Mouse (Mus musculus) intestine, postnatal 0 days (tissue): Measurements from ENCODE around the gene Traf6. TPM values are rescaled to one million over a fixed set of nuclear protein-coding genes. Genes with fewer than 3 reads are reported as not detected.

Source experiments
- ATAC-seq: fragments of 200-750 bp; cut with Nextera tagmentation; 2 replicates; pipeline ENCODE4 v1.8.0; 2017; ENCODE audit warnings: mild to moderate bottlenecking, moderate TSS enrichment, moderate library complexity
- H3K27ac ChIP-seq: fragments of 300-500 bp; sonication (generic); 2 replicates; pipeline ENCODE4 v1.5.1; 2014; ENCODE audit warnings: mild to moderate bottlenecking, low read depth, low read length, moderate library complexity
- H3K27me3 ChIP-seq: fragments of 300-500 bp; sonication (generic); replicated peaks from 2 replicates; pipeline ENCODE4 v1.6.1; 2014; ENCODE audit warnings: low read length, mixed read lengths; ENCODE audit not compliant: control insufficient read depth, insufficient read depth
- H3K36me3 ChIP-seq: fragments of 300-500 bp; sonication (generic); 2 replicates; pipeline ENCODE4 v1.6.1; 2014; ENCODE audit warnings: mild to moderate bottlenecking, moderate library complexity; ENCODE audit not compliant: control insufficient read depth, insufficient read depth
- H3K4me1 ChIP-seq: fragments of 300-500 bp; sonication (generic); replicated peaks from 2 replicates; pipeline ENCODE4 v1.6.1; 2014; ENCODE audit warnings: antibody characterized with exemption, low read length, mixed read lengths; ENCODE audit not compliant: control insufficient read depth, insufficient read depth
- H3K4me2 ChIP-seq: fragments of 300-500 bp; sonication (generic); replicated peaks from 2 replicates; pipeline ENCODE4 v1.6.1; 2014; ENCODE audit warnings: low read depth, mild to moderate bottlenecking, moderate library complexity
- H3K4me3 ChIP-seq: fragments of 300-500 bp; sonication (generic); 2 replicates; pipeline ENCODE4 v1.5.1; 2014; ENCODE audit warnings: low read depth, low read length
- H3K9ac ChIP-seq: fragments of 300-500 bp; sonication (generic); 2 replicates; pipeline ENCODE4 v1.6.1; 2014; ENCODE audit warnings: mild to moderate bottlenecking, low read depth, low read length
- H3K9me3 ChIP-seq: fragments of 300-500 bp; sonication (generic); 2 replicates; pipeline ENCODE4 v1.6.1; 2016; ENCODE audit warnings: mixed run types; ENCODE audit not compliant: control insufficient read depth
- CTCF ChIP-seq: sonication (generic); IDR thresholded peaks from 2 replicates; pipeline ENCODE4 v1.5.1; 2016; ENCODE audit warnings: low read depth, mild to moderate bottlenecking, control low read depth, antibody characterized with exemption, moderate library complexity
- WGBS: fragments of 180-500 bp; shearing (Covaris S2); extraction: QIAGEN DNeasy Blood & Tissue Kit; methylation state at CpG from one replicate; pipeline ENCODE4 v1.1.7; 2014; 5-methylcytosine and 5-hydroxymethylcytosine counted together
- polyA plus RNA-seq: library from polyadenylated mRNA; unstranded; fragments of >200 nt; fragmentation: Nextera tagmentation; extraction: Ambion mirVana; gene quantifications from 2 replicates; pipeline ENCODE4 v1.2.1, GENCODE M21; 2015

The Traf6 gene
- polyA plus RNA-seq, 1 experiment from 2014 or later, result 4.9 TPM

GRCm38 (mm10) chr2:101711608-101712007 is 33.4 kb downstream of the Traf6 start:
- ATAC-seq, result no peak
- Histone ChIP-seq H3K9ac (no peak overlapping the region), H3K36me3 (peaks cover 3% of the 10 kb centered on the region; the same call in 1 of the 2 replicates), H3K4me2 (no peak overlapping the region), H3K27ac (no peak overlapping the region), H3K27me3 (no peaks in the 10 kb centered on the region), H3K9me3 (no peaks in the 10 kb centered on the region), H3K4me1 (no peaks in the 10 kb centered on the region), H3K4me3 (no peak overlapping the region)
- no peak for TF ChIP-seq CTCF
- 74% methylated on average over 3 of the region's 3 CpGs for WGBS

DNA sequence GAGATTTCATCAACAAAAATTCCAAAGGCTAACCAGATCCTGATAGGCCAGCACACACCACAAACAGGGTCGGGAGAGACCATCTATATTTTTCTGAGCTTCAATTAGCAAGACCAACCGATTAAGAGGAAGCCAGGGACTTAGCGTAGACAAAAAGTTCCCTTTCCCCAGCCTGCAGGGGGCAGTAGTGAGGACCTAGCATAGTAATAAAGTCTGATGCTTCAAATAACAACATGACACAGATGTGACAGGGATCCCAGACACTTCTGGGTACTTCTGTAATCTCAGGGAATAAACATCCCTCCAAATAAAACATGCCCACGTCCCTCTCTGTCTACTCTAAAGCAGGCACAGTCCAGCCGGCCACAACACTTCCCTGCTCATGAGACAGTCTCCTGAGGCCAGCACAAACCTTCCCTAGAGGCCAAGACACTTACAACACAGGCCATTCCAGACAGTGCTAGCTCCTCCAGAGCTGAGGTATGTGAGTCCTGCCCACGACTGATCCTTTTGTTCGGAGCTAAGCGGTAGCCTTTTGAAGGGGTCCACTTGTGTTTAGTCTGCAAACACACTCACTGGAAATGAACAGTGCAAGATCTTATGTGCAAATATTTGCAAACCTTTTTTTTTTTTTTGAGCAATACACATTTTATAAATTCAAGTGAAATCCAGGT is 37.6 kb downstream of the Traf6 start:
- H3K4me2 ChIP-seq, result no peak overlapping the region
- H3K9me3 ChIP-seq, result no peaks in the 10 kb centered on the region
- no peak for ATAC-seq
- H3K9ac ChIP-seq, result no peak overlapping the region
- TF ChIP-seq CTCF, result peak; percentile 77
- WGBS, result 64% methylated on average over 8 of the region's 8 CpGs
- peaks cover 16% of the 10 kb centered on the region for H3K36me3 ChIP-seq
- H3K27ac ChIP-seq, result no peak overlapping the region
- no peak overlapping the region for H3K4me3 ChIP-seq
- no peaks in the 10 kb centered on the region for H3K4me1 ChIP-seq
- H3K27me3 ChIP-seq, result no peaks in the 10 kb centered on the region

- Histone ChIP-seq H3K27ac (no peak overlapping the region), H3K4me1 (no peaks in the 10 kb centered on the region), H3K4me2 (no peak overlapping the region), H3K27me3 (no peaks in the 10 kb centered on the region), H3K9ac (no peak overlapping the region), H3K36me3 (peaks cover 21% of the 10 kb centered on the region), H3K4me3 (no peak overlapping the region), H3K9me3 (no peaks in the 10 kb centered on the region)
- no peak for TF ChIP-seq CTCF
- 96% methylated on average over 13 of the region's 13 CpGs for WGBS
- no peak for ATAC-seq
Measured at GRCm38 (mm10) chr2:101717162-101717561, 38.9 kb downstream of the Traf6 start.

DNA sequence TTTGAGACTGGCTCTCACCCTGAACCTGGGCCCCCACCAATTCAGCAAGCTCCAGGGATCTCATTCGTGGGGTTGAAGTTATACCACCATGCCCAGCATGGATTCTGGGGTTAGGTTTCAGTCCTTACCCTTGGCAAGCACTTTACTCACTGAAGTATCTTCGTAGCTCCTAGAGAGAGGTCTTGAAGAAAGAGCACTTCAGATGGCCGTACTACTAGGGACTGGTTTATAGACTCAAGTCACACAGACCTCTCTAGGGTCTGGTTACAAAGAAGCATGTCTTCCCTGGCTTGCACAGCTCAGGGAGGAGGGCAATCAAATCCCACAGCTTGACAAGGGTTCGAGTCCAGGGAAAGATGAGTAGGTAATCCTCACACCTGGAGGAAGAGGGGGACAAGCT is 43.6 kb downstream of the Traf6 start:
- ATAC-seq, result no peak
- TF ChIP-seq CTCF, result no peak

GRCm38 (mm10) chr2:101722370-101723332 is 44.4 kb downstream of the Traf6 start:
- Histone ChIP-seq H3K4me2 (no peak overlapping the region), H3K9me3 (no peaks in the 10 kb centered on the region), H3K27ac (no peak overlapping the region), H3K36me3 (peaks cover 16% of the 10 kb centered on the region), H3K4me3 (no peak overlapping the region), H3K9ac (no peak overlapping the region), H3K27me3 (no peaks in the 10 kb centered on the region), H3K4me1 (no peaks in the 10 kb centered on the region)
- no peak for ATAC-seq
- 69% methylated on average over 8 of the region's 8 CpGs for WGBS
- TF ChIP-seq CTCF, result no peak

More for the DNA sequence above, 43.6 kb downstream of the Traf6 start:
- Histone ChIP-seq H3K4me3 (no peak overlapping the region), H3K4me1 (no peaks in the 10 kb centered on the region), H3K27me3 (no peaks in the 10 kb centered on the region), H3K4me2 (no peak overlapping the region), H3K27ac (no peak overlapping the region), H3K9ac (no peak overlapping the region), H3K36me3 (peaks cover 19% of the 10 kb centered on the region), H3K9me3 (no peaks in the 10 kb centered on the region)
- 88% methylated on average over 4 of the region's 4 CpGs for WGBS

DNA sequence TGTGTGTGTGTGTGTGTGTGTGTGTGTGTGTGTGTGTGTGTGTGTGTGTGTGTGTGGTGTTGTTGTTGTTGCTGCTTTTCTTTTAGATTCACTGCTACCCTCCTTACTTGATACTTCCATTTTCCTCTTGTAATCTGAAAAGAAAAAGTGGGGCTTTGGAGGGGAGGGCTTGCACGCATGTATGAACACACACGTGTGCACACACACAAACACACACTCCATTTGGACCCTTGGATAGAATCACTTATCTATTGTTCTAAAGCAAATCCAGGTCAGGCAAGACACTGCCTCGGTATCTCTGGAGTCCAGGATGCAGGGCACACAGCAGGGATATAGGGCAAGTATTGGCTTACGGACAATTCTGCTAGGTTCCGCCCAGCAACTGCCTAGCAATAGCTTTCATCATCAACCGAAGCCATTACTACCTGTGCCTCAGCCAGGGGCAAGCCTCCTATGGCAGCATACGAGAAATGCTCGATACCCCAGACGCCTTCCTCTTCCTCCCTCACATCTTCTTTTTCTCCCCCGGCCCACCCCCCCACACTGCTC is 45.2 kb downstream of the Traf6 start:
- no peak for ATAC-seq
- H3K9ac ChIP-seq, result no peak overlapping the region
- no peak overlapping the region for H3K4me3 ChIP-seq
- H3K27ac ChIP-seq, result no peak overlapping the region
- no peaks in the 10 kb centered on the region for H3K27me3 ChIP-seq
- WGBS, result 81% methylated on average over 10 of the region's 10 CpGs
- no peak for TF ChIP-seq CTCF
- no peaks in the 10 kb centered on the region for H3K4me1 ChIP-seq
- H3K9me3 ChIP-seq, result no peaks in the 10 kb centered on the region
- H3K36me3 ChIP-seq, result peaks cover 13% of the 10 kb centered on the region; the same call in 1 of the 2 replicates
- H3K4me2 ChIP-seq, result no peak overlapping the region
